Mouse (Mus musculus) c-Kit-positive CD71-positive TER-119-positive erythroid progenitor cells, embryonic 14.5 days (primary cell): Measurements from ENCODE around the gene Rab22a.
A peak's percentile ranks its signal among the peaks of the same experiment; 100 is the strongest.
"Not testable (repeated sequence)": the region's sequence is repeated elsewhere in the genome, so short reads cannot be mapped to it uniquely, and the experiment has no call there.

ENCODE experiments used
- DNase-seq: peaks from one replicate; pipeline ENCODE4 v3.0.0-alpha.2; 2013; ENCODE audit warnings: low spot score

Gene Rab22a

DNA sequence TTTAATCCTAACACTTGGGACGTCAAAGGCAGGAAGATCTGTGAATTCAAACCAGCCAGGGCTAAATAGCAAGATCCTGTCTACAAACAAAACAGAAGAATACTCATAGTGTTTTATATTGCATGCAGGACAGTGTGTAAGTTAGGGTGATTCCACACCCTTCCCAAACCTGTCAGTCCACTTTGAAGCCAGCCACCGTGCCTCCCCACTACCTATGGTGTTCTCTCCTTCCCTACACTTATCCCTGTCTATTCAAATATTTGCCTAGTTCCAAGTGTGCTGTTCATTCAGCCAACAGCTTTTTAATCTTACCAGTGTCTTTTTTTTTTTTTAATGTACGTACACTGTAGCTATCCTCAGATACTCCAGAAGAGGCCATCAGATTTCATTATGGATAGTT, 7.3 kb downstream of the Rab22a start:
- no peak for DNase-seq

DNA sequence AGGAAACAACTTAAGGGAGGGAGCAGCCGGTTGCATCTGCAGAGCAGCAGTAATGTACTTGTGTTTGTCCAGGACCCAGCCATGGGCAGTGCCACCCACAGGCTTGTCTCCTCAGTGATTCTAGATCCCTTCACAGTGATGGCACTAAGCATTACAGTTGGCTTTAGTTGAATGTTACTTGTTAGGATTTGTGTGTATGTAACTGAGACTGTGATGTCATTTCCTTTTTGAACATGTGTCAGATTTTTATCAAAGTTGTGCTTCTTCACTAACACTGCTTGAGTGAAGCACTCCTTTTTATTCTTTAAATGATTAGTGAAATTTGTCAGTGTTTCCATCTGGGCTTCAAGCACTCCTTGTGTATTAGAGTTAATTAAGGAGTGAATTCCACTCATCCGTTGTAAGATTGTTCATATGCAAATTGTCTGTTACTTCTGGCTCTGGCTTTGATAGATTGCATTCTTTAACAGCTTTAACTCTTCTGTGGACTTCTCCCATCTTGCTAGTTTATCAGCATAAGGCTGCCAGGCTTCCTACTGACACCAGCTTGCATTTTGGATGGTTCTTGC, 12.9 kb downstream of the Rab22a start:
- DNase-seq: no peak

DNA sequence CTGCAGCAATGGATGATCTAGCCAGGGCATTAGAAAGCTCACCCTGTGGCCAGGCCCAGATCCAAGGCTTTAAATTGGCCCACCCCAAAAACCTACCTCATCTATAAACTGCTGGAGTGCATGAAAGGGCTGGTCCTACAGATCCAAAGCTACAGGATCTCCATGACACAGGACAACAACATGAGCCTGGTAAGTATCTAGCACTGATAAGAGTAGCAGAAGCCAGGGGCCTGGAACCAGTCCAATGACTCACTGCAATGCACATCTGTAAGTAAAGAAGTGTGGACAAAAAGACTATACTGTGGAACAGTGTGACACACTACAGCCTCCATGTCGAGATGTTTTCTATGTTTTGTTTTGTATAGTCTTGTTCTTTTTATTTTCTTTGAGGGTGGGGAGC, 13.9 kb downstream of the Rab22a start:
- peak; percentile 33 for DNase-seq

DNA sequence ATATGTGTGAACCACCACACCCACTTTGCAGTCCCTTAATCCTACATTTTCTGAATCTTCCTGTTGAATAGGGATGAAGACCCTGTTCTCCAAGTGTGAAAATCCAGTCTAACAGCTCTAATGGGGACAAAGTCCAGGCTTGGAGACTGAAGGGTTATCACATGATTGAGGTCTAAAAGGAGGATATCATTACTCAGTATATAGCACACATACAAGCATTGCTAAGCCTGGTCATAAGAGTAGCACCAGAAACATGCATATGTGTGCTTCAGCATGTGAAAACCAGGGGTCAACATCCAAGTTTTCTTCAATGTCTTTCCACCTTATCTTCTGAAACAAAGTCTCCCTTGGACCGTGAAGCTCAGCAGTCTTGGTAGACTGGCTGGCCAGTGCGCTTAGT, 19.0 kb downstream of the Rab22a start:
- no peak for DNase-seq

DNA sequence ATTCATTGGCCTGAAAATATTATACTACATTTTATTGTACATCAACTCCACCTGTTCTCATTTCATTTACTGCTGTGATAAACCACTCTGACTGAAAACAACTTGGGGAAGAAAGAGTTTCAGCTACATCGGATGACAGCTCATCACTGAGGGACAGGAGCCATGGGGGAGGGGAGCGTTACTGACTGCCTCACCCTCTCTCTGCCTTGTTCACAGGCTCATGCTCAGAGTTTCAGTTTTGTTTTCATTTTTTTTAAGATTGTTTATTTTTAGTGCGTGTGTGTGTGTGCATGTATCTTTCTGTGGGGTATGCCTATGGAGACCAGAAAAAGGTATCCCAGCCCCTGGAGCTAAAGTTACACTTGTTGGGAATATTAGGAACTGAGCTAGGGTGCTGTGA, 19.7 kb downstream of the Rab22a start:
- DNase-seq: no peak

DNA sequence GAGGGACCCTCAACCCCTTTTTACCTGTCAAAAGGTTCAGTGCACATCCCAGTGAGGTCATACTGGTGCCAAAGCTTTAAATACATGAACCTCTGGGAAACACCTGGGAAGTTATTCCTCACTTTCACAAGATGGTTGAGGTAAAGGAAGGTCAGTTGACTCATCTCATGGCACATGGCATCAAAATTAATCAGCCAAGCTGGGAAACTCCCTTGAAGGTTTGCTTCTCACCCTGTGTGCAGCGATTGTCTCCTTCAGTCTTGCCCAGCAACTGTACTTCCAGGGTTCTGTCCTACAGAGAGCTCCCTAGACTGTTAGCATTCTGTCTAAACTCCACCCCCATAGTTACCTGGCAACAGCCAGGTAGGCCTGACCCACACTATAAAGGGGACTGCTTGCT, 20.6 kb downstream of the Rab22a start:
- DNase-seq: no peak

DNA sequence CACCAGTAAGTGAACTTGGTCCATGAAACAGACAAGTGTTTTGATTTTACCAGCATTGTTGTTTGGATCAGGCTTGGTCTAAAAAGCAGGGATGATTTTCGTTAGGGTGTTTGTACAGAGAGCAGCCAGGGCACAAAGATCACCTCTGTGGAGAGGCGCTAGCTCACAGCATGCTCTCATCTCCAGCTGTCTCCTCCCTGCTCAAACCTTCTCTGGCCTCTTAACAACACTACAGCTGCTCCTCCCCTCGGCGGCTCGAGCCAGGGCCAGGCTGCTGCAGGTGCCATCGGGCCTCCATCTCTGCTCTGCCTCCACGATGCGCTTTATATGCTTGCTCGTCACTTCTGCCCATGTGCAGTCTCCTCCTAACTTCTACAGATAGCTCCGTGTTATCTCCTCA, 23.2 kb downstream of the Rab22a start:
- DNase-seq: no peak

DNA sequence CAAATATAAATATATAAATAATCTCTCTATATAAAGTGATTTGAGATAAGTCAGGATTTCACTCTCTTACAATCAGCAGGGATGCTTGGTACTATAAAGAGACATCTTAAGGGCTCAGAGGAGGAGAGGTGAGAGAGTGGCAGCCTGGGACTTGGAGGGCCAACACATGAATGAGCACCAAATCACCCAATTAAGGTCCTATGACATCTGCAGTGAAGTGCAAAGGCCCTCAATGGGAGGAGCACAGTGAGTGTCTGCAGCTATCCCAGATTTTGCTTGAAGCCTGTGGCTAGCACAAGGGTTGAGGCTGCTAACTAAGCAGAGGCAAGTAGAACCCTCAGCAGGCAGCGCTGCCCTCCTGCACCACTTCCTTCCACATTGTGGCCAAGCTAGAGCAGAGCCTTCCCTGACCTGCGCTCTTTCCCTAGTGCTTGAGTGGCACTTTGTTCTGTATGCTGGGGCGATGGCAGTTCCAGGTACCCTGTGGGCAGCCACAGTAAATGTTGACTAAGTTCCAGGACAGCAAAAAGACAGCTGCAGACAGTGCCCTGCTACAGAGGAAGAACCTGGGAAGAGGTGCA, 26.3 kb downstream of the Rab22a start:
- no peak for DNase-seq

DNA sequence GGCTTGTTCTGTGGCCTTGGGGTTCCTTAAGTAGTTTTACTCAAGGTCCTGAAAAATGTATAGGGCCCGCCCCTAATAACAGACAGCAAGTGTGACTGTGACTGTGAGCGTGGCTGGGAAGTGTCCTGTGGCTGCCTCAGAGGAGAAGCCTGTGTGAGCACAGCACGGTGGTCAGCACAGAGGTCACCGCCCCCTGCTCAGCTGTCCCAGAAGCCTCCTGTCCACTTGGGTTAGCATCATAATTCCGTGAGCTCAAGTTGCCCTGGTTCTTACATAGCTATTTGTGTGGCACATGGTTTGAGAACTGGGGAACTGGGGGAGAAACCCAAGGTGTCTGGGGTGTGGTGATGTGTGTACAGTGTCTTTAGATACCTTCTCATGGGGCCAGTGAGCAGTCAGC, 27.8 kb downstream of the Rab22a start:
- no peak for DNase-seq

DNA sequence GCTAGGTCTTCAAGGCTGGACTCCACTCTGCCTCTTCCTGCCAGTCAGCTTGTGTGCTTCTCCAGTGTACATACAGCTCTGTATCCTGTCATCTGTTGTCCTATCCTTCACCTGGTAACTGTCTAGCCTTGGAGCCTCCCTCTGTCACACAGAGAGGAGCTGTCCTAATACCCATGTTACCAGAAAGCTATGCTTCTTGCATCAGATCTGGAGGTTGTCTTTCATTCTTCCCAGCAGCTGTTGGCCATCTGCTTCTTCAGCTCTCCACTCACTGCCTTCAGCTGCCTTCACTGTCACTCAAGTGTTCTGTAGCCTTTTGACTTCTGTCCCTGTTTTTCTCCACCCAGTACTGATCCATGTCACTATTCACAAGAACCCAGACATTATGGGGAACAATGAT, 30.3 kb downstream of the Rab22a start:
- DNase-seq: no peak

DNA sequence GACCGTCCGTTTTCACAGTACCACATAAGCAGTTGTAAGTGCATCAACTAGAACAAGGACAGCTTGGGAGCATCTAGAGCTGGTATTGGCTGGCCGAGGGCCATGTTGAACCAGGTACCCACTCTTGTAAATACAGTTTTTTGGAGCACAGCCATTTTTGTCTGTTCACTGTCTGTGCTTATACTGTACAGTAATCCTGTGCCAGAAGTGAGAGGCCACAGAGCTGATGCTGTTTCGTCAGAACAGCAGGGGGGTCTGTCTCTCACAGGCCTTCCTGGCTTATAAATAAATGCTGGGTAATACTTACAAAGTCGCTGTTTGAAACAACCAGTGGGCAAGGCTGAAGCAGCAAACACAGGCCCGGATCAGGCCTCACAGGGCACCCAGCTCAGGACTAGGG, 32.2 kb downstream of the Rab22a start:
- DNase-seq: no peak

DNA sequence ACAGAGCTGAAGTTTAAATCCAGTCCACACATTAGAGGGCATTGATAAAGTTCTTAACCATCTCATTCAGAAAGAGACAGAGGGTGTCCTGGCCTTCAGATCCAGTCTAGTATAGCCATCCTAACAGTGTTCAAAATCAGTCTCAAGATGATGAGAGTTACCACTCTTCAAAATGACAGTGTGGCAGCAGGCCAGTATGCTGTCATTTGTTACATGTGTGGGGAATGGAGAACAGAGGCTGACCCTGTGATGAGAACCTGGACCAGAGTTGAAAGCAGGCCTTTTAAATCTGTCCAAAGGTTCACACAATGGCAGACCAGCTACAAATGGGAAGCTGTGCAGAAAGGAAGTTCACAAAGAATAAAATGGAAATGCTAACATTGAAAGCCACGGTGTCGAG, 33.1 kb downstream of the Rab22a start:
- no peak for DNase-seq

DNA sequence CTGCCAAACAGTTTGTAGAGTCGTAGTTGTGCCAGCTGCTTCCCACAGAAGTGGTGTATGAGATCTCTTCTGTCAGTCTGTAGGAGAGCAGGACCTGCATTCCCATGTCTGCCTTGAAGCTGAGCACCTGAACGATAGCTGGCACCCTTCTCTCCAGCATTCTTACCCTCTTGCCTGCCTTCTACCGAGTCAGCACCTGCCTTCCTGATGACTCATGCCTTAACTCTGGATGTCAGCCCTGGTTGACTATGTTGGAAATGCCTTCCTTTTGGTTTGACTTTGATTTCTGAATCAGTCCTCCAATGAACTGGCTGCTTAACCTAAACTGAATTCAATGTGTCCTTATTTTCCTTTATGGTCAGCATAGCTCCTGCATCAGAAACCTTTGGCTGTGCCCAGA, 39.3 kb downstream of the Rab22a start:
- DNase-seq: no peak

DNA sequence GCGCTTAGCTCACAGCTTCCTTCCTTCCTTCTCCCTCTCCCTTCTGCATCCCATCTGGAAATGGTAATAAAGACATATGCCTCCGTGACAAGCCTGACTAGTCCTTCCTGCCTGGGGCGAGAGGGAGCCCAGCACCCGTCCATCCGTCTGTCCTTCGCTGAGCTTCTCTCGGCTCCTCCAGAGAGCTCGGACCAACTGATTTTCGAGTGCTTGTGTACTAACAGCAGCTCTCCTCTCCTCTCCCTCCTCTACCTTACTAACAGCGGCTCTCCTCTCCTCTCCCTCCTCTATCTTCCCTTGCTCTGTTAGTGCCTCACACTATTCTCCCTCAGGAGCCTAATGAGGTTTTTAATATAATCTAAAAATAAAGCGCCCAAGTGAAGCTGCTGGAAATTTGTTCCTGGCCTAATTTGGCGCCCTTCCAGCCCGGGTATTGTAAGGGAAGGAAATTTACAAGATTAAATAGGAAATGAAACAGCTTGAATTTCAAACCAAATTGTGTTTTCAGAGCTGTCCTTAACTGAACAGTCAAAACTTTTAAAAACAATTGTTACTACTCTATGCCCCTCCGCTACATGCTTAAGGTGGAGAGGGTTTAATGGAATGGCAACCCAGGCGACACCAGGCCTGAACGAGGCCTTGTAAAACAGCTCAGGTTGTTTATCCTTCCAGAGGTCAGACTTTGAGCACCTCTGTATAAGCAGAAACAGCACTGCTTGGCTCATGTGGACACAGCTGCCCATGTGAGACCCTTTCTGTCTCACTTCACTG, 42.7 kb downstream of the Rab22a start:
- no peak for DNase-seq

DNA sequence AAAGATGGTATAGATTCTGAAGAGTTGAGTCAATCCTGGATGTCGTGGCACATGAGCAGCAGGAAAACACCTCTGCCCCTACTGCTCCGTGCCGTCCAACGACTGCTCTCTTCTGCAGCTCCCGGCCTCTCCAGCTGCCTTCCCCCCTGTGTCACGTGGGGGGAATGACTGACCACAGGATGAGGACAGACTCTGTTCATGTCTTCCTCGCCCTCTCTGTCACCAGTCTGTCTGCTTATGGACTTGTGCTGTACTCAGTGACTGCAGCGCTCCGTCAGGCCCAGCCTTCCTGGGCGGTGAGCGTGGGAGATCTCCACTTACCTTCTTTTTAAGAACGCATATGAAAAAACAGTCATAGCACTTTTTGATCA, 43.3 kb downstream of the Rab22a start:
- DNase-seq: no peak

DNA sequence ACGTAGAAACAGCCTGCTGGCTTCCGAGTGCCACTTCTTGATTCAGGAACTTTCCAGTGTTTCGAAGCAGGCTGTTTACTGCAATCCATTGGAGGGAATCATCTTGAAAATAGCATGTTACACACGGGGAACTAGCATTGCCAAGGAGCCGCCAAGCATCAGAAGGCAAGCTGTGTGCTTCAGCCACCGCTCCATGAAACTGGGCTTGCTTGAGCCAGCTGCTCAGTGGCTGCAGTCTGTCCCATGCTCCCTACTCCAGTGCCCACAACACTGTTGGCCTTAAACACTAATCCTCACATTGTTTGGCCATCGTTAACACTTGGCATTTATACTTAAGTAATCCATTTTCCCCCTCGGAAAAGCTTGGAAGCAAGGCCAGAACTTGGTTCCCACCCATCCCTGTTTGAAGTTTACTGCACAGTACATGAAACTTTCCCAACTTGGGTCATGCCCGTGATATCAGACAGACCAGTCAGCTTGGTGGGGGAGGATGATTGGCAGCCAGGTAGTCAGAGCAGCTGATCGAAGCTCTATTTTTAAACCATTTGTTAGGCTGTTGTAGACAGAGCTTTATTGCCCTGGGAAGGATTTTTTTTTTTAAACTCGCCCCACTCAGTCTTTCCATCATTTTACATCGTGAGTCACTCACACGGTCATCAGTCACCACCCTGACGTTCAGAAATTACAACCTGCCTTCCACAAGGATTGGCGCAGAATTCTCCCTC, 46.4 kb downstream of the Rab22a start:
- DNase-seq: no peak

DNA sequence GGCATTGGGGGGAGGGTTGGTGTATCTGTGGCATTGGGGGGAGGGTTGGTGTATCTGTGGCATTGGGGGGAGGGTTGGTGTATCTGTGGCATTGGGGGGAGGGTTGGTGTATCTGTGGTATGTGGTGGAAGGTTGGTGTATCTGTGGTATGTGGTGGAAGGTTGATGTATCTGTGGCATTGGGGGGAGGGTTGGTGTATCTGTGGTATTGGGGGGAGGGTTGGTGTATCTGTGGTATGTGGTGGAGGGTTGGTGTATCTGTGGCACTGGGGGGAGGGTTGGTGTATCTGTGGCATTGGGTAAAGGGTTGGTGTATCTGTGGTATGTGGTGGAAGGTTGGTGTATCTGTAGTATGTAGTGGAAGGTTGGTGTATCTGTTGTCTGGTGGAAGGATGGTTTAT, 48.1 kb downstream of the Rab22a start:
- not testable (repeated sequence) for DNase-seq

DNA sequence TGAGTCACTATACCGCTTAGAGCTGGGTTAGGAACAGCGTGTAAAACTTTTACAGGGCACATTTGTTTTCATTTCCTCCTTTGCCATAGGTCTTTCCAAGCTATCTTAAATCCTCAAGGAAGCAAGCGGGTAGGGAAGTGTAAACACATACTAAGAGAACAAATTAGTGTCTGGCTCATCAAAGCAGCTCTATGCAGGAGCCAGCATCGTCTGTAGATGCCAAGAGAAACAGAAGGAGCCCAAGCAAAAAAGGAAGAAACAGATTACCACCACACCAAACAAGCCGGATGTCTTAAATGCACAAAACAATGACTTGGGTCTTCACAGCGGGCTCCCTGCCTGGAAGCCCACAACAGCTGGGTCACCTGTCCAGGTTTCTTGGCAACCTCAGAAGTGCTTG, 50.6 kb downstream of the Rab22a start:
- DNase-seq: no peak

DNA sequence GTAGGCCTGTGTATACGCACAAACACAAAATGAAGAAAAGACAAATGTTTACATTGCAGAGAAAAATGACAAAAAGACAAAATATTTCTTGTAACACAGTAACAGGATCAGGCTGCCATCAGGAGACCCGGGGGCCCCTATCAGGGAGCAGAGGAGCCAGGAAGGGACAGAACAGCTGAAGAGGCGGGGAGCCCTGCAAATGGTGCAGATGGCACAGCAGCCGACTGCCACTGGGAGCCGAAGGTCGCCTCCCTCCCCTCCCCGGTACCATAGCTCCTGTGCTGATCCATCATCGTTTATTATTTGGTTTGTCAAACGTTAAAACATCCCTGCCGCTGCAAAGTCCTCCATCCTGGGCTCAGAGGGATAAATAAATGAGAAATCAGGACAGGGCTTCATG, 53.1 kb downstream of the Rab22a start:
- no peak for DNase-seq

DNA sequence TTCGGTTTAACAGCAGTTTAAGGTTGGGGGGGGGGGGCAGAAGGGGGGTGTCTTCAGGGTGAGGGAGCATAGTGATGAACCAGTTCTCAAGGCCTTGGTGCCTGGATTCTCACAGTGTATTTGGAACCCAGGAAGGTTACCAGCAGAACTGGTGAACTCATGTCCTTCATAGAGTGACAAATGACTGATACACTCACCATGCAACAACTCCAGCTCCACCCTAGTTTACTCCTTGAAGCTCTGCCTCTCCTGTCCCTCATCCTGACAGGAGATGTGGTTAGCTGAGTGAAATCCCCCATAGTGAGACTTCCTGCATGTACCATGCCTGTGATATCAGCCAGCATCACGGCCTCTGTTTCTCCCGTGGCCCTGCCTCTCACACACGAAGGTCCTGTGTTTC, 53.7 kb downstream of the Rab22a start:
- no peak for DNase-seq

DNA sequence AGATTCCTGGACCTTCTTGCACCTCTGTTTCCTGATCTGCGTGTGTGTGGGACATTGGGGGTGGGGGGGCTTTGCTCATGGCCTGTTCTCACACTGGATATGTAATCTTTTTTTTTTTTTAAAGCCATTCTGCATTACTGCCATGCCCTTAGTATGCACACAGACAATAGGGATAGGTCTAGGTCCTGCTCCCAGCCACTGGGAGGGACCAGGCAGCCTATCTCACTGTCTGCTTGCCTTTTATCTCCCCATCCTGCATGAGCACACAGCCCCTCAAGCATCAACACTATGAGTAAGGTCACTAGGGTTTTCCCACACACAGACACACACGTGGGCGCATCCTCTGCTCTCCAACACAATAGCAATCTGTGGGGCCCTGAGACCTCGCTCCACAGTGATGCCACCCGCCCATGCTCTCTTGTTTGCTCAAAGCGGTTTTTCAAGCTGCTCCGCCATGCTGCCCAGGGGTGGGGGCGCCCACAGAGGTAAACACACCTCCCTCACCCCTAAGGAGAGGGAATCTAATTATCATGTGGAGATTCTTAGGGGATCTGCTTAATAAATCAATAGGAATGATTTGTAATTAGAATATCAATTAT, 55.2 kb downstream of the Rab22a start:
- no peak for DNase-seq

DNA sequence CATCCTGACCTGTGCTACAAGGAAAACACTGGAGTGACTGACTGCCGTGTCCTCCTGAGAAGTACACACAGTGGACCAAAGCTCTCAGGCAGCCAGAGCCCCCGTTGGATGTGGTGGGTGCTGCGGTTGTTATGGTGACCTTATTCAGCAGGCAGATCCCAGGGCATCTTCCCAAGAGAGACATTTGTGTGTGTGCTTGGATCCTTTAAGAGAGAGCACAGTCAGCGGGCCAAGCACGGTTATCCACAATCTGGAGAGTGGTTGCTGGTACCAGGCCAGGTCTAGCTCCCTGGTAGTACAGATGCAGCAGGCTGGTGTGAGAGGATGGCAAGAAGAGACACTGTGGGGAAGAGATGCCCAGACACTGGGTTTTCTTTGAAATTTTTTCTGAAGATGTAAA, 57.4 kb downstream of the Rab22a start:
- DNase-seq: no peak

DNA sequence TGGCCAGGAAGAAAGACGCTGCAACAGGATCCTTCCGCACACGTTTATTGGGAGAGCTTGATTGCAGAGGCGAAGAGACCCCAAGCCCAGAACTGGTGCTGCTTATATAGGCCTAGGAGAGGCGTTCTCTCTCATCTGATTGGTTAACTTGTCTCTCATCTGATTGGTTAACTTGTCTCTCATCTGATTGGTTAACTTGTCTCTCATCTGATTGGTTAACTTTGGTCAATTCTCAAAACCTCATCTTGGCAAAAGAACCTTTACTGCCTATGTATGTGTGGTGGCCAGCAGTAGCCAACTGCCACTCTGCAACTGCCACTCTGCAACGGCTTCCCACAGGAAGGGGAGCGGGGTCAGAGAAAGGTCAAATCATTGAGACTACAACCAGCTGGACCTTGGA, 59.6 kb downstream of the Rab22a start, which contains the start of gene 1700010B08Rik:
Gene 1700010B08Rik, plus strand, starts transcription at position 301 of the 400 bp plus-strand sequence.
- DNase-seq: not testable (repeated sequence)
